Mouse (Mus musculus): ENCODE measurements around the gene Cdcp2.

Gene Cdcp2

DNA sequence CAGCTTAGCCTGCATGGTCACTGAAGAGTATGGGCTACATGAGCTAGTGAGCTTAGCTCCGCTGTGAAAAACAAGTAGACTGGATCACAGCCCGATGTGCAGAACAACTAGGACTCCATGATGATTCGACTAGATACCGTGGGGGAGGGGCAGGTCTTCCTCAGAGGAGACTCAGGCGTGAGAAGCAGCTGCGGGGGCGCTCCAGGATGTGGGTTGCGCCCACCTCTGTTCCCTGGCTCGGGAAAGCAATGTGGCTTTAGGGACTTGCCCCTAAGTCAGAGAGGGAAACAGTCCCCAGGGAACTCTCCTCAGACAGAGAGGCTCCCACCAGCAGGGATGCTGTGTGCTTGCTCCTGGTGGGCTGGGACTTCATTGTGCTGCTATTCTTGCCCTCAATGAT, 33.8 kb downstream of the Cdcp2 start:
- no peak for DNase-seq (ENCODE audit: low read depth, low spot score)

DNA sequence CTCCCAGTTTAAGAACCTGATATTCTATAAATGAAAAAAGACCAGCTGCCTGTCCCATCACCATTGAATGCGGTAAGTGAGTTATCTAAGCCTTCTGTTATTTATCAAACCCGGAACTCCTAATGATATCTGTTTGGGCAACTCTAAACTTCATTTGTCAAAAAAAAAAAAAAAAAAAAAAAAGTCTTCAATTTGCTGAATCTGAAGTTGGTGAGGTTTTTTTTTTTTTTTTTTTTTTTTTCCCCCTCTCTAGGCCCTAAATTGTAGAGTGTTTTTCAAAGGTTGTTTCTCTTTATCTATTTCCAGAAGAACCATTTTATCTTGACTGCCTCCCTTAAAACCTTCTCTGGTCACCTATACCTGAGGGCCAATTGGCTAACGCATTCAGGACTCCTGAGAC, 38.2 kb downstream of the Cdcp2 start:
- no peak for DNase-seq (ENCODE audit: low read depth, low spot score)

DNA sequence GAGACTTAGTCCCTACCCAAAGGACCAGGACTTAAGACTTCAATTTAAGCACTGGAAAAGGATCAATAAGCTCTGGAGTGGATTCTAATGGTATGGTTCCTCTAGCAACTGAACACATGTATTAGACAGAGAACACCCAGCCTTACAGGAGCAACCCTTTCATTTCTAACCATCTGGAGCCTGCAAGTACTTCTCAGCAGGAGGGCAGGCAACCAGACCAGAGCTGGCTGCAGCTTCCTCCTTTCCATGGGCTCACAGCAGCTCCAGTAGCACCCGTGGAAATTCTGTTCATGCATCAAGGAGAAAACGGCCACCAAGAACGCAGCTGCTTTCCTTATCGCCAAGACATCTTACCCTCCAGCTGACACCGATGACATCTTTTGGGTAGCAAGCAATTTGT, 39.0 kb downstream of the Cdcp2 start:
- no peak for DNase-seq (ENCODE audit: low read depth, low spot score)

DNA sequence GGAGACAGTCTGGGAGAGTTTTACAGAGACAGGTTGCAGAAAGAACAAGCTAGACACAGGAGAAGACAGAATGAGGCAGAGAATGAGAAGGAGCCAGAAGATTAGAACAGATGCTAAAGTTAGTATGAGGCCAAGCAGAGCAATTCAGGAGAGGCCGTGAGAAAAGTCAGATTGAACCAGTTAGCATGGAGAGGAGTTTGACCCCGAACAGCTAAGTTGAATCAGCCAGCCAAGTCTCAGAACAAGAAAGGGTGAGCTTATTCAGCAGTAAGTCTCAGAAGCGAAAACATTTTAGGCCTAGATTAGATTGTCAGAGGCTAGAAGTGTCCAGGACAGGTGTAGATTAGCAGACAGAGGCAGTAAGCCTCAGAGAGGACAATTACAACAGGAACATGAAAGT, 39.8 kb downstream of the Cdcp2 start:
- DNase-seq (ENCODE audit: low read depth, low spot score) = no peak

DNA sequence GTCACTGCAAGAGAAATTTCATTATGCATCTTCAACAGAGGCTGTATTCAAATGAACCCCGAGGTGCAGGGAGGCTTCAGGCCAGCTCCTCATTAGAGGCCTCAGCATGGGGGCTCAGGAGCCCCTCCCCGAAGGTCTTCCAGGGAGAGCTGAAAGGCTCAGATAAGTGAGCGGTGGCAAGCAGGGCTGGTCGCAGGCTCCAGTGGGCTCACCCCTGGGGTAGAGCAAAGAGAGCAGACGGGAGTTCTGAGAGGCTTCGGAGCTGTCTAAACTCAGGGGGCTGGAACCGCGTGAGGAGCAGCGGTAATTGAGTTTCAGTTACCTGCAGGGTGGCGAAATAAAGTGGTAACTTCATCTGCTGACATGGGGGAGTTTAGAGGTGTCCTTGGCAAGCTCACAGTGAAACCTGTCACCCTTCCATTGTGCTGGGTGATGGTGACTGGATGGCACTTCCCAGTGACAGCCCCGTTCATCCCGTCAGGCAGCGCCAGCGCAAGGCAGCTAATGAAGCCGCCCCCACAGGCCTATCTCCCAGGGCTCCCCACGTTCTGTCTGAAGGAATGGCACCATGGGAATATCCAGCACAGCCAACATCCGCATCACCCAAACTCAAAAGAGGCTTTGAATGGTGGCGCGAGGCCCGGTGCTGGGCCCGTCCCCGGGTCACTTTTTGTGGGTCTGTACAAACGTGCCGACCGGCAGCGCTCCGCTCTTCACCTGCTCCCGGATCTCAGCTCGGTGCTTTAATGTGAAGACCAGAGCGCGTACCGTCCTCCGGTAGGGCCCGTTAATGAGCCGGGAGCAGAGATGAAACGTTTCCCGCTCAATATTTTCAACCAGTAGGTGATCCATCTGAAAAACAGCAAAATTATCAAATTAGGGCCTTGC, 42.5 kb downstream of the Cdcp2 start:
- DNase-seq (ENCODE audit: low read depth, low spot score) = no peak

DNA sequence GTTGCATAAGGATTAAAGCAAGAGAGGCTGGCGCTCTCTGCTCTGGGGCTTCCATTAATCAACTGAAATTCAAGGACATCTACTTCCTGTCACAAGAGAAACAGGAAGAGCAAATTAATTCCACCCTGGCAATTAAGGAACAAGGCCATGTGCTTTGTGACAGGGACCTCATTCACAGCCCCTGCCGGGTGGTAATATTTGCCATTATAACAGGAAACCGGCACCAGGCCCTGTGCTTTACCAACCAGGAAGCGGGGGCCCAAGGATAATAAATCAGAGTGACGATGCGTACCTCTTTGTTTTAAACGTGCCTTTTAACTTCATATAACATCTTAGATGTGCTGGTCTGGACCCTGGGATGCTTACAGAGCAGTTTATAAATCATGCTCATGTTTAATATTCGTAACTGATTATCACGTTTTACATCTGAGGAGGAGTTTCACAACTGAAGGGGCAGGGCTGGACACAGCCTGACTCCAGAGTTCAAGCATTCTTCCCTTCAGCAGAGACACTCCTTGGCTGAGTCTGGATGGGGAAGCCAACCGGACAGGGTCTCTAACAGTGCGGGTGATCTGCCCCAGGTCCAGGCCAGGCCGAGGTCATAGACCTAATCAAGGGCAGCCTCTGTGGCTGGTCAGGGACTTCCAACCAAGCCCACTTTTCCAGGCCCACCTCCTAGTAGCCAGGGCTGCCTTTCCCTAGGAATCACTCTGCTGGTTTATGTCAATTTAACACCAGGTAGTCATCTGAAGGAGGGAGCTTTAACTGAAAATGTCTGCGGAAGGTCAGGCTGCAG, 43.3 kb downstream of the Cdcp2 start:
- peak; percentile 70 for DNase-seq (ENCODE audit: low read depth, low spot score)

DNA sequence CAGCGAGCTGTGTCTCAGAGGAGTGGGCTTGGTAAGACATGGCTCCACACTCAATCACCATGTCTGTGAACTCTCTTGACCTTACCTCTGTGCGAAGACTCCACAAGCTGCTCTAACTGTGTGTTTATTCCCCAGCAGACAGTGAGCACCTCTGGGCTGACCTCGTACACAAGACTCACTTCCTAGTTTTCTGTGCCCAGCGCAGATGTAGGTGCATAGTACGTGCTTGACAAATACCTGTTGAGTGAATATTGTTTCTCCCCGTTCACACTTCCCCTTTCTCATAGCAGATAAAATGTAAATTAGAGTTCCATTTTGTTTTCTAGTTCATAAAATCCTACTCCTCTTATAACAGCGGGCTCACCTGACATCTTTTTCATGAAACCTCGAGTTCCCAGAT, 46.8 kb downstream of the Cdcp2 start:
- no peak for DNase-seq (ENCODE audit: low read depth, low spot score)

DNA sequence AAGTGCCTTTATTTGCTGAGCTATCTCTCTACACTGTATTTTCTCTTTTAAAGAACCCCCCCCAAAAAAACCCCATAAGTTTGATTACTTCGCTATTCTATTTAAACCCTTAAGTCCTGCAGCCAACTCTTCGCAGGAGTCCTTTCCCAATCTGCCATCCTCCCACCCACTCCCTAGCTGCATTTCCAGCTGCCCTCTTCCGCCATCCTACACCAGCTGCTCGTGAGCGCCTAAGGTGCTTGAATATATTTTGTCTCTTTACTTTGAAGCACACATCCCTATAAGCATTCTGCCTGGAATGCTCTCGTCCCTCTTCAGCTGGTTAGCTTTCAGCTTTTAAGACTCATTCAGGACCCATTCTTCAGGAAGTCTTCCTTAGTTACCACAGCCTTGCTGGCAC, 54.3 kb downstream of the Cdcp2 start:
- no peak for DNase-seq (ENCODE audit: low read depth, low spot score)

DNA sequence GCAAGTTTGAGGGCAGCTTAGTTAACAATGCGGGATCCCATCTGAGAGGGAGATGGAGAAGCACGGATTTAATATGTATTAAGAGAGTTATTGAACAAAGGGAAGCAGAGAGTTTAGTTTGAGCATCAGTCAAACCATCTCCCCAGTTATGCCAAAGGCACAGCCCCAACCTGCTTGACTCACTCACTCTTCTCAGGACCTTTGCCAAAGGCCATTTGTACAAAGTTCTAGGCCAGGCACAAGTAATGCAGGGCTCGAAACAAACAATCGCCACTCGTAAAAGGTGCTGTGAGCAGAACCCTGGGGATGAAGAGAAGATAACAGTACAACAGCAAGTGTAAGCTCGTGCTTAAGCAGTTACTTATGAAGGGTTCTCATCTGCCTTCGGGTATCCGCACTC, 55.9 kb downstream of the Cdcp2 start:
- no peak for DNase-seq (ENCODE audit: low read depth, low spot score)

DNA sequence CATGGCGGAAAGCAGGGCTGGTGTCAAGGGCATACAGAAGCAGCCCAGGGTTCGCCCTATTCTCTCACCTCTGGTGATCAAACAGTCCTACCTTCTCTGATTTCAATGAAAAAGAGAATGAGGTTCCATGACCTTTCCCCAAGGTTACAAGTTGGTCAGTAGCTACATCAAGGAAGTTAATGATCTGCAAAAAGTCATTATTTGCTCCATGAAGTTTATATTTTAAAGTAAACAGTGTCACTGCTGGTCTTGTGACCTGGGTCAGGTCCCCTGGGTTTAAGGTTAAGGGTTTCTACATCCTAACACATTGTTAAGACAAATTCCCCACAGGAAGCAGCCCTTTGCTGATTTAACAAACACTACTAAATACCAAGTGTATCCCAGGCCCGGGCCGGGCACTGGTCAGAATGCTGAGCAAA, 60.3 kb downstream of the Cdcp2 start:
- DNase-seq (ENCODE audit: low read depth, low spot score) = no peak

DNA sequence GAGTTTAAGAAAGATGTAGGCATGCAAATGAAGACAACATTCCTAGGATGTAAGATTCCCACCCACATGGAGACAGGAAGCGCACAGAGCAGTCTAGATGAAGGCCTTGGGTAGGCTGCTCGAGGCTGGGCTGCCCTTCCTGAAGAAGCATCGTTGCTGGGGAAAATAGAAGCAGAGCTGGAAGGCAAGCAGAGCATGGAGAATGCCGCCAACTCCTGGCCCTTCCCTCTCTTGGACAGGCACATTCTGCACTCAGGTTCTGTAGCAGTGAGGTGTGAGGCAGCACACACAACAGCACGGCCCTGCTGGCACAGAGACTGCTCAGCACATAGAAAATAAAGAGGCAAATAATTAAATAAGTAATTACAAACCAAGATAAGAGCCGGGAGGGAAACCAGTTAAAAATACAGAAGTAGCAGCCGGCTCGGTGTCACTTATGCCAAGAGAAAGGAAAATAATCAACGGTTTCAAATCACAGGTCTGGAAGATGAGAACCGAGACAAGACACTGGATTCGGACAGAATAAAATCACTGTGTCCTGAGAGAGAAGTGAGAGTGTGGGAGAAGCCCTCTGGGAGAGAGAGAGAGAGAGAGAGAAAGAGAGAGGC, 62.6 kb downstream of the Cdcp2 start:
- no peak for DNase-seq (ENCODE audit: low read depth, low spot score)

DNA sequence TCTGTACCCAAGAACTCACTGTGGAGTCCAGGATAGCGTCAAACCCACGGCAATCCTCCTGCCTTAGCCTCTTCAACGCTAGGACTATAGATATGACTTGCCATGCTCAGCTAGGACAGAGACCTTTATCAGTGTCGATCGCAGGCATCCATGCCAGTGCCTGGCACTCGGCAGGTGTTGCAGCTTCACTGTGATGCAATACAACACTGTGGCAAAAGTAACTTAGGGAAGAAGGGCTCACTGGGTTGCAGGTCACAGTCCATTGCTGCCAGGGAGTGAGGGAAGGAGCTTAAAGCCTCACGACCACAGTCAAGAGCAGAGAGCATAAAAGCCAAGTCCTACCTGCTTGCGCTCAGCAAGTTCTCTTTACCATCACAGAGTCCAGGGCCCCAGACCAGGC, 63.5 kb downstream of the Cdcp2 start:
- no peak for DNase-seq (ENCODE audit: low read depth, low spot score)

All from forelimb bud, embryonic 11.5 days (tissue).